Mouse (Mus musculus): ENCODE results near the gene Pdrg1. TPM values are rescaled to one million over a fixed set of nuclear protein-coding genes. Genes with fewer than 3 reads are reported as not detected.
A peak's percentile ranks its signal among the peaks of the same experiment; 100 is the strongest.

The Pdrg1 gene
- total RNA-seq (2022), result 100 to 1,000 TPM; 129 to 141 (median 136) TPM

DNA sequence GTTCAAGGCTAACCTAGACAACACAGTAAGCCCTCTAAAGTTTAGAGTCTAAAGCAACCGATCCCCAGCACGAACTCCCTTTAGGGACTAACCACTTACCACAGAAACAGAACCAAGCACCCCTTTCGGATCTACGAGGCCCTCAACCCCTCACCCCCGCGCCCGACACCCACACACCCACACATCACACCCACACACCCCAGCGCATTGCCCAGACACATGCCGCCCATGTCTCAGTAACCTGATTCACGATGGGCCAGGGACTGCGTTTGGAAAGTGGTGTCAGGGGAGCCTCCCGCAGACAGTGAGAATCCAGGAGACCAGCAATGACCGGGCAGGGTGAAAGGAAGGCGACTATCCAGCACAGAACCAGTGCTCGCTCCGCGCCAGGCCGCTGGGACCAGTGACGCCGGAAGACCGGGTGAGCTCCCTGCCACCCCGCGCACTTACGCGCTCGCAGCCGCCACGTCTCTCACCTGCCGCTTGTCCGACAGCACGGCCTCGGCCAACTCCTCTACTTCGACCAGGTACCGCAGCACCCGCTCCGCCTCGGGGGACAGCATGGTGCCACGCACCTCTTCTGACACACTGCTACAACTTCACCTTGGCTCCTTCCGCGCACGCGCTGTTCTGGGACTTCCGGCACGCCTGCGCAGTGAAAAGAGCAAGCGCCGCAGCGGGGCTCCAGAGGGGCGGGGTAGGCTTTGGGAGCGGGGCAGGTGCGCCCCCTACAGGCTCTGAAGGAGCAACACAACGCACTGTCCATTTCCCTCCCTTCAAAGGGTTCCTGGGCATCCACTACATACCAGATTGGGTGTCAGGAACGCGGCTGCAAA, at the start of gene Pdrg1:
TSS of gene Pdrg1 (minus strand) at position 670 of the 836 bp plus-strand sequence.
- DNase-seq (ENCODE audit: low spot score), result peak; percentile 96

DNA sequence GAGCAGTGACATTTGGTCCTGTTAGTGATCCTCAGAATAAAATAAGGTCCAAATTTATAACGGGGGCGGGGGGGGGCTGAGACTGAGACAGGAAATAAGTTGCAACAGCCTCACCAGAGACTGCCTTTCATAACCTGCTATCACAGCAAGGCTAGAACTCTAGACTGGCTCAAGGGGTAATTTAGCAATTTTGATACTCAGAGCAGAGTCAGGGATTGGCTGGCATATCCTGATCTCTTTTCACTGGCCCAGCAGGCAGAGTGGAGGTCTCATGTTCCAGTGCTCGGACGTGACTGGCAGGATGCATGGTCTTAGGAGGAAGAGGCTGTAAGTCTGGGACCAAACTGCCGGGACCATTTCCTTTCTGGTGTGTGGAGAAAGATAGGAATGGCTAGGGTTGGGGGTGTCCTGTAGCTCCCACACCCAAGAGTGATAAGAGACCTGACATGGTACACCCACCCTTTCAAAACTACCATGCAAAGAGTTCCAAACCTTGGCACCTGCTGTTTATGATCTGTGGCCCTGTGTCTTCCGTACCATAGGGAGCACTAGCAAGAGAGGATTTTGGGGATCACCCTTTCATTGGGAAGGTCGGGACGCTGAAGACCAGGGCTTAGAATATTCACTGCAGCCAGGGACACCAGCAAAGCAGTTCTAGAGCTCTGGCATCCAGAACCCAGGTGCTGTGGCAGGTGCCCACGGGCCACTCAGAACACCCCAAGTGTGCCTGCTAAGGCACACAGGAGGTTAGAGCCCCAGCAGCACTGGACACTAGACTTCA, 49.2 kb upstream of the Pdrg1 start:
- no peak for DNase-seq (ENCODE audit: low spot score)

DNA sequence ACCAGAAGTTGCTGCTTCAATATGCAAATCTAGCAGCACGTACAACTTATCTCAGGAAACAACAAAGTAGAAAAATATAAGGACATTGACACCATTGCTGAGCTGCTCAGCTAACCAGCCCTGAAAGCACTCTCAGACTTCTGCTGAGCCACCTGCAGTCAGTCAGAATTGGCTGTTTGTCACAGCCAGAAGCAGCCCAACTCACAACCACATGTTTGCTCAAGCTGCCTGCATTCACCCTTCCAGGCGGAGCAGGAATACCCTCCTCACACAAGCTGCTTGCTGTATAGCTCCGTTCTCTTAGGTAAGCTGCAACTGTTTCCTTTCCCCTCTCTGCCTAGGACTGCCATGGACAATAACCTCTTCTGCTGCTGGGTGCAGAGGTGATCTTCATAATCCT, 48.2 kb upstream of the Pdrg1 start:
- no peak for DNase-seq (ENCODE audit: low spot score)

DNA sequence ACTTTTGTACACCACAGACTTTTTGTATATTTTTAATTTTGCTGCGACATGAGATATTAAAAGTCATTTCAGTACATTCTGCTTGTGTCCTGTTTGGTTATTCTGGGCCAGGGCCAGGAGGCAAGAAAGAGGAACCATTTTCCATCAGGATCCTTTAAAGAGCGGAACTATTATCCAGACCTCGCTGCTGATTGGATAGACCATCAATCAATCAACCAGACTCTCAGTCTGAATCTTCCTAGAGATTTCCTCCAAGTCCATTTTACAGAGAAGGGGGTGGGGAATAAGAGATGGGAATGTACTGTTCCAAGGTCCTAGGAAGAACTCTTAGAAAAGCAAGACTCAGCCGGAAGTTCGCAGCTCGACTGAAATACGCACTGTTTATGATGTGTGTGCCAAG, 45.0 kb upstream of the Pdrg1 start:
- no peak for DNase-seq (ENCODE audit: low spot score)

DNA sequence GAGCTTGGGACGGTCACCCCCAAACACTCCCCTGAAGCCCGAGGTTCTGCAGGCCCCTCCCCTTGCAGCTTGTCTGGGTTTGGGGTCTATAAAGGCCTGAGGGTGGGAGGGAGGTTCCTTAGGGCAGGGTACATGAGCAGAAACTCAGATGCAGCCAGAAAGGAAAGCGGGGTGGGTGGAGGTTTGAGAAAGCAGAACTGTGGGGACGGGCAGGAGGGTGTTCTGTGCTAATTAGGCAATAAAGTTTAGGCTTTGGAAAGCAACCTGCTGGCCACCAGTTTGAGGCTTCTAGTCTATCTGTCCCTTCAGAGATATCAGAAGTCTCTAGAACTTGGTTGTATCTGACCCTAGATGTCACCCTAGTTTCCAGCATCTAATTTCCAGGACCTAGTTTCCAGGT, 43.1 kb upstream of the Pdrg1 start:
- no peak for DNase-seq (ENCODE audit: low spot score)

DNA sequence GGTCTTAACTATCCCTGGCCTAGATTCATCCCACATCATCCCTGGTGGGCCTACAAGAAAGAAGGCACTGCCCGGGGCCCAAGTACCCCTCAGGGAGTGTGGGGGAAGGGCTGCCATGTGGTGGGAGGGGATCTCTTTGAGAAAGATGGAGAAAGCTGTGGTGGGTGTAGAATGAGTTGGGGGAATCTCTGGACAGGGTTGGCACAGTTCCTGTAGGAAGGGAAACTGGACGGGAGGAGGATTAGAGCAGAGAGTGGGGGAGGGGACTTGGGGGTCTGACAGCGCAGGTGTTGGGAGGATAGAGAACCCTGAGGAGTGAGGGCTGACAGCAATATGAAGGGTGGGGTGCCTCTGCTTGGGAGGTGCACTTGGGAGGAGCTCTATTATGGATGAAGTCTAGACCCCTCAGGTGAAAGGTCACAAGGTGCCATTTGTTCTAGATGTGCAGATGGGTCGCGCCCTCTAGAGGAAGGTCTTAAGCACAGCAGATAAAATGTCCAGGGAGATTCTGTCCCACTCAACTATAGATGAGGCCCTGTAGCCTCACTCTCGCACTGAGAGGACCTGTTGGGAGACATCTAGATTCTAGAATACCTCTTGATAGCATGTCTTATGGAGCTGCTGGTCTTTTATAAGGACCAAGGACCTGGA, 40.2 kb upstream of the Pdrg1 start:
- DNase-seq (ENCODE audit: low spot score), result no peak

DNA sequence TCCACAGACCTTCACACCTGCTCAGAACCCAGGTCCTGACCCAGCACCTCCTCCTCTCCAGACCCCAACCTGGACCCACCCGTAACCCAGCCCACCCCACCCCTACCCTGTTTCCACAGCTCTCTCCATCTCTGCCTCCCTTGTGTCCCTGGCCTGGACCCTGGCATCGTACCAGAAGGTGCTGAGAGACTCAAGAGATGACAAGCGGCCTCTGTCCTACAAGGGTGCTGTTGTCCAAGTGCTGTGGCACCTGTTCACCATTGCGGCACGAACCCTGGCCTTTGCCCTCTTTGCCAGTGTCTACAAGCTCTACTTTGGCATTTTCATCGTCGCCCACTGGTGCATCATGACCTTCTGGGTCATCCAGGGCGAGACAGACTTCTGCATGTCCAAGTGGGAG, 38.7 kb upstream of the Pdrg1 start:
- no peak for DNase-seq (ENCODE audit: low spot score)

DNA sequence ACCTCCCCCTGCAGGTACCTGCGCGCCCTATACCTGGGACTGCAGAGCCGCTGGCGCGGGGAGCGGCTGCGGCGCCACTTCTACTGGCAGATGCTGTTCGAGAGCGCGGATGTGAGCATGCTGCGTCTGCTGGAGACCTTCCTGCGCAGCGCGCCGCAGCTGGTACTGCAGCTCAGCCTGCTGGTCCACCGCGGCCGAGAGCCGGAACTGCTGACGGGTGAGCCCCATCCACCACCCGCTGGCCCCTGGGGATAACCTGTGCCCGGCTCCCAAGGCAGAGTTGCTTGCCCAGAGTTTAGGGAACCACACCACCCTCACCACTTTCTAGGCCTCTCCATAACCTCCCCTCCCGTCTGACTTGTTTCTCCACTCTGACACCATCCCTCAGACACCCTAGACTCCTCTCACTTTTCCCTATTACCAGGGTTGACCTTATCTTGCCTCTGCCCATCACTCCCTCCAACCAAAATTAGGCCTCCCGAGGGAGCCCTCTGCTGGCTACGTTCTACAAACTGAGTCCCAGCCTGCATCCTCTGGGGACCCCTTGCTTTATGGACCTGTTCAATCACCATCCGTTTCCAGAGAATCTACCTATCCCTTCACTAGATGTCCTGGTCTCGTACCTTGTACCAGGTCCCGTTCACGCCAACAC, 37.6 kb upstream of the Pdrg1 start:
- no peak for DNase-seq (ENCODE audit: low spot score)

DNA sequence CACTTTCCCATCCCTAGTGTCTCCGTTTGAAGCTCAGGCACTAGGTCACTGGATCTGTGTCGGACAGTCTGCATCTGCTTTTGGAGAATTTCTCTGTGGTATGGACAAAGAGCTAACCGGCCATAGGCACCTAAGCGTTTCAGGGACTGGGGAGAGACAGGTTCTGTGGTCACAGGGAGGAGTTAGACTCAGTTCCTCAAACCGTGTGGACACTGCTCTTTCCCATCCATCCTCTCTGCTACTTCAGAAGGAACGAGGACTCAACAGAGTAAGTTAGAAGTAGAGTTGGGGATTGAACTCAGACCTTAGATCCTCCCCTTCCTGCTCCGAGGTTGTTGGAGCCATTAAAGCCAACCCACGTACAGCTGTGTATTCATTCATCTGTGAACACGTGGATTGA, 36.3 kb upstream of the Pdrg1 start:
- DNase-seq (ENCODE audit: low spot score), result no peak

DNA sequence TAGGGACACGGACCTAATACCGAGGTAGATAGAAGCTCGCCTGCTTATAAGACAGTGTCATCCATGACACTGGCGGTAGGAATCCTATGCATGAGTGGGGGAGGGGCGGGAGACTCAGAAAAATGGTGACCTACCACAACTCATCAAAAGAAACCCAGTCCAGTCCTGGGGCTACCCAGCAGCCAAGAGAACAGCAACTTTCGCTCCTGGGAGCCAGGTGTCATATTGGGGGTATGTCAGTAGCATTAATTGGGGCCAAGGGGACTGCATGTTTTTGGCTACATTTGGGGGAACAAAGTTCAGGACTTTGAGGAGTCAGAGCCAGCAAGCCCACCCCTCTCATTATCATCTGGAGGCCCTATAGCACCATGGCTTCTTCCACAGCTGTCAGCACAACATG, 35.9 kb upstream of the Pdrg1 start:
- DNase-seq (ENCODE audit: low spot score), result no peak

DNA sequence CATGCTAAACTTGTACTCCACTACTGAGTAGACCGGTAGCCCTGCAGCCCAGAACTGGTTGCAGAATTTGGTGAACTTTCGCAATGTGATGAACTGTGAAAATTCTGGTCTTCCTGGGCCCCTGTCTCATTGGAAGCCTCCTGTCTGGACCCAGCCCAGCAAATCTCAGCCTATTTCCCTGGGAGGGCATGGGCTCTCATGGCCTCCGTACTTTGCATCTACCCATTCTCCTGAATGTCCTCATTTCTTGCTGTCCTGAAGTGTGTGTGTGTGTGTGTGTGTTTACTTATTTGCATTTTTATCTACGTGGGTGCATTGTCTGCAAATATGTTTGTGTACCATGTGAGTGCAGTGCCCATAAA, 34.8 kb upstream of the Pdrg1 start:
- DNase-seq (ENCODE audit: low spot score), result no peak

DNA sequence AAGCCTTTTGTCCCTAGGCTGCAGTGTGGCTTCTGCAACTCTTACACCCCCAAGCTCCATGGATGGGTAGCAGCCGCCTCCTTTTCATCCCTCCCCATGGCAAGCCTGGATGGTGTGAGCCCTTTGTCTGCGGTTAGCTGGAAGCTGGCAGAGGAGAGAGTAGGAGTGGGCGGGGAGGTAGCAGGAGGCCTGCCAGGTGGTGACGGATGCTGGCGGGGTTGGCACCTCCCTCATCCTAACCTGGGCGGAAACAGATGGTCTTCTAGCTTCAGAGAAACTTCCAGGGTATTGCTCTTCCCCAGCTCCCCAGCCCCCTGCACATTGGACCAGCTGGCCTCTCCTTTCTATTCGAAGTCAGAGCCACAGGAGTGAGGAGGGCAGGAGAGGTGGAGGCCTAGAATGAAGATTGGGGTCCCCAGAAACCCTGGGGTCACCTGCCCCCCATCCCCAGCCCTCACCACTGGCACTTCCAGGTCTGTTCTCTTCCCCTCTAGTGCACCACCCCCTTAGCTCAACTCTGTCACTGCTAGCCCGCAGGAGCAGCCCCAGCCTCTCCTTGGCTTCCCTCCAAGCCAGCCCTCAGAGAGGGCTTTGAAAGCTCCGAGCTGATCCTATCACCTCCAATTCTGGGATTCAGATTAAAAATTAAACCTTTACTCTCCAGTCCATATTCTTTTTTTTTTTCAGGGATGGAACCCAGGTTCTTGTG, 34.2 kb upstream of the Pdrg1 start:
- DNase-seq (ENCODE audit: low spot score), result no peak

DNA sequence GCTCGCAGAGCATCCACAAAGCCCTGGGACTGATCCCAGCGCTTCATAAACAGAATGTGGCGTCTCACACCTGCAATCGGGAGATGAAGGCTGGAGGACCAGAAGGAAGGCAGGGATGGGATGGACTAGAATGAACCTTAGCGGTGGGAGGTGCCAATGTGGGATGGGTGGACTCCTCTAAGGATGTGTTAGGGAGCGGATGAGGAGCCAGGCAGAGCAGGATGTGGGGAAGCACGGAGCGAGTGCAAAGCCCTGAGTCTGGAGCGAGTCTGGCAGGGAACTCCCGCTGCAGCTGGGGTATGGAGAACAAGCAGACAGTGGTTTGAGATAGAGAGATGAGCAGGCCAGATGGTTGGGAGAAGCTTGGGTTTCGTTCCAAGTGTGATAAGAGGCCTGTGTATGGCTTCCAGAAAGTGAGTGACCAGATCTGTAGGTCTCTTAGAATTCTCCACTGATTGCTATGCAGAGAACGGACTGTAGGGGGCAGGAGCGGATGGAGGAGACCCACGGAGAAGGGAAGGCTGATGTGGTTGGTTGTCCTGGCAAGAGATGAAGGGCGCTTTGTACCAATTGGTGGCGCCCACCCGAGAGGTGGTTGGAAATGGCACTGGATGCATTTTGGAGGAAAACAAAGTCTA, 32.7 kb upstream of the Pdrg1 start:
- peak; percentile 55 for DNase-seq (ENCODE audit: low spot score)

DNA sequence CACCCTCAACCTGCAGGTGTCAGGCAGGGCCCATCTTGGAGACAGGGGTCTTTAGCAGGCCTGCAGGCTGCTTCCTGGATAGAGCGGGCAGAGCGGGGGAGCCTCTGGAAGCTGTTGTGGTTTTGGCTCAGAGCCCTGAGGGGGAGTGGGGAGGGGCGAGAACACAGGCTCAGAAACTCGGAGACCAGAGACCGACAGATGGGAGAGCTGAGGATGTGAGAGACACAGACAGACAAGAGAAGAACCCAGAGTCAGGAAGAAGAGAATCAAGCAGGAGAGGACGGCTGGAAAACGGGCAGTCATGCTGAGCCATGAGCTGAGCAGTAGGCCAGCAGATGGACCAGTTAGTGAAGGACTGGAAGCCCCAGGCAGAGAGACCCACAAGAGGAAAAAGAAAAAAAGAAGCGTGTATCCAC, 30.7 kb upstream of the Pdrg1 start:
- DNase-seq (ENCODE audit: low spot score), result no peak

DNA sequence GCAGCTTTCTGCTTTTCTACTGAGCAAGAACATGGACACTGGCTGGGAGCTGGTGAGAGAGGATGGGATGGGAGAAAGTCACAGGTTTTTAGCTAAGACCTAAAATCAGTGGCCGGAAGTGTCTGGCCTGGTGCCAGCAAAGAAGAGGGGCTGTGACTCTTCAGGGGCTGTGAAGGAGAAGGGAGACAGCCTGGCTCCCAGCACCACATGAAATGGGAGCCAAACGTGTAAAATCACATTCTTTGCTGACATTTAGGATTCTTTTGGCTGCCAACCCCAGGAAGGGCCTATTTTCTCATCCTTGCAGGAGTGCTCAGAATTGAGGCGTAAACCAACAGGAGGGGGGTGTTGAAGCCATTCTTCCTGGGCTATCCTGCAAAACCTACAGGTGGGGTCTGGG, 28.7 kb upstream of the Pdrg1 start:
- no peak for DNase-seq (ENCODE audit: low spot score)

DNA sequence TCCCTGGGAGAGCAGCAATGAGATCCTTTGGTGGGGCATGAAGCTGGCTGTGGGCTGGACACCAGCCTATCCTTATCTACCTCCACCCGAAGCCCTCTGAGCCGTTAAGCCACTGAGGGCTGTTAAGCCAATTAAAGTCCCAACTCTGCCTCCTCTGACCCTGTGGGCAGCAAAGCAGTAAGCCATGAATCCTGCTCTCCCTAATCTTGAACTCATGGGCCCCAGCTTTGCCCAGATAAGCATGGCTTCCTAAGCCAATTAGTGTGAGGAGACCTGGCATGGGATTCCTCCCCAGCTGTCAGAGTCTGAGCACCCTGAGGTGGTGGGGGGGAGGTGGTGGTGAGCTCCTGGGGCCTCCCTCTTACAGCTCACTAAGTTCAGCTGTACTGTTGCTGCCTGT, 21.5 kb upstream of the Pdrg1 start:
- no peak for DNase-seq (ENCODE audit: low spot score)

DNA sequence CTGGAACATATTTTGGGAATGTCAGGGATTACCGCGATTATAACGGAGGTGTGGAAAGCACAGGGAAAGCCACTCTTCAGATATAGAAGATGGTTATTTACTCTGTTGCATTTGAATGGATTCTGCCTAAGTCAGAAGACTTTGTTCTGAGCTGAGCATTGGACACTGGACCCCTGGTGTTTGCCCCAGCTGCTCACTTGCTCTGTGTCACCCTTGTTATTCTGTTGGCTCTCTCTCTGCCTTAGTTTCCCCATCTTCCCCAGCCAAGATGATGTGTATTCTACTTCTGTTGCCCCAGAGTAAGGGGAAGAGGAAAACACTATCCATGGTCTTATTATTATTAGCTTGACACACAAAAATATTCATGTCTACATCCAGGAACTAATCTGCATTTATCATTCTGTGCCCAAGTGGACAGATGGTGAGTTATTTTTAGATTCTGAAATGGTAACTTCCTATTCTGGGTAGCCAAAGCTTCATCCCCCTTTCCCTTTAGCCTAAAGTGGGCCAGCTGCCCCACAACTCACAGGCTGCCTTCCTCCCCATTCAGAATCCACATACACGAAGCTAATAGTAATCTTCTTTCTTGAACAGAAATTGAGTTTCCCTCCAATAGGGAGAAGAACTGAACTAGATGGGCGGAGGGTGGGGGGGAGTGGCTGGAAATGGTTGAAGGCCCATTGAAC, 18.5 kb upstream of the Pdrg1 start:
- no peak for DNase-seq (ENCODE audit: low spot score)

DNA sequence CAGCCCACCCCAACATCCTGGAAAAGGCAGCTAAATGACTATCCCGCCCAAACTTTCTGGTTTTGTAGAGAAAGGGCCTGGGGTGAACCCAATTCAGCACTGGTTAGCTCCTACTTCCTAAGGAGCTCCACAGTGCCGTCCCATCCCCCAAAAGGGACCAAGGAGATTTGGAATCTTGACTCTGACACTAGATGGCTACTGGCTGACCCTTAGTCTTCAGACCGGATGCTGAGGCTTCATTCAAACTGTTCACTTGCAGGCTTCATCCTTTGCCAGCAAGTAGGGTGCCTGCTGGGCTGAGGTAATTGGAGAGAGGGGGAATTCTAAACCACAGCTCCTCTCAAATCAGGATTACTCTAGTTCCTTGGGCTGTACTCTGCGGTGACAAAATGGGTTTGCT, 17.7 kb upstream of the Pdrg1 start:
- no peak for DNase-seq (ENCODE audit: low spot score)

DNA sequence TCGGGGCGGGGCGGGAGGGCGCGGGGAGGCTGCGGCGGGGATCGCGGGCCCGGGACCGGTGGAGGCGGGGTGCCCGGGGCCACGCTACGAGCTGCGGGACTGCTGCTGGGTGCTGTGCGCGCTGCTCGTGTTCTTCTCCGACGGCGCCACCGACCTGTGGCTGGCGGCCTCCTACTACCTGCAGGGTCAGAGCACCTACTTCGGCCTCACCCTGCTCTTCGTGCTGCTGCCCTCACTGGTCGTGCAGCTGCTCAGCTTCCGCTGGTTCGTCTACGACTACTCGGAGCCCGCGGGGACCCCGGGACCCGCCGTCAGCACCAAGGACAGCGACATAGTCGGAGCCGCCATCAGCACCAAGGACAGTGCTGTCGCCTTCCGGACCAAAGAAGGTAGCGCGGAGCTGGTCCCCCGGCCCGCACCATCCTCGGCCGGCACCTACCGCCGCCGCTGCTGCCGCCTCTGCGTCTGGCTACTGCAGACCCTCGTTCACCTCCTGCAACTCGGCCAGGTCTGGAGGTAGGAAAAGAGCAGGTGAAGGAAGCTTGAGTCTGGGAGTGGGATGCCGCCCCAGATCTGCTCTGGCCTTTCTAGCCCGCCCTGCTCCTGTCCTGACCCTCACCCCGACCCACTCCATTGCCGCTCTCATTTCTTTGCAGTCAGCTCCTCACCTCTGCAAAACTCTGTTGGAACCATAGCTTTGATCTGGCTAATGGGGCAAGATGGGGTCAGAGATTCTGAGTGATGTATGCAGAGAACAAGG, 17.0 kb upstream of the Pdrg1 start:
- peak; percentile 48 for DNase-seq (ENCODE audit: low spot score)
